Mouse (Mus musculus): ENCODE data around the gene Cox11.

GRCm38 (mm10) chr11:90634661-90635060 is 3.3 kb upstream of the Cox11 start:
- TF ChIP-seq POLR2A (IDR thresholded peaks at IDR 0.05; ENCODE audit: extremely low read depth, insufficient read depth, low read length) (no peak), CTCF (IDR thresholded peaks at IDR 0.05; ENCODE audit: low read depth, low read length) (no peak)
